Mouse (Mus musculus): ENCODE results near the gene Xrcc3. TPM values are rescaled to one million over a fixed set of nuclear protein-coding genes. Genes with fewer than 3 reads are reported as not detected.

Xrcc3 gene
- polyA plus RNA-seq, 1 experiment from 2014 or later, result 20.9 TPM

- H3K4me3 ChIP-seq (ENCODE audit: low read depth, low read length), result no peak overlapping the region
- H3K36me3 ChIP-seq (ENCODE audit: control insufficient read depth, insufficient read depth, low read length), result peaks cover 64% of the 10 kb centered on the region
- DNase-seq (ENCODE audit: low spot score), result no peak
- no peak overlapping the region for H3K27ac ChIP-seq (ENCODE audit: low read depth, low read length)
- 88% methylated on average over 1 of the region's 1 CpGs for WGBS
- ATAC-seq (replicated peaks; ENCODE audit: low FRiP score), result no peak
- no peak overlapping the region for H3K4me2 ChIP-seq
- H3K9me3 ChIP-seq (ENCODE audit: control insufficient read depth, low read length), result no peaks in the 10 kb centered on the region
- H3K9ac ChIP-seq (ENCODE audit: low read depth, low read length), result no peak overlapping the region
- no peaks in the 10 kb centered on the region for H3K4me1 ChIP-seq (replicated peaks; ENCODE audit: control insufficient read depth, insufficient read depth, low read length)
- H3K27me3 ChIP-seq (replicated peaks; ENCODE audit: control insufficient read depth, insufficient read depth, low read length), result no peaks in the 10 kb centered on the region
Measured at GRCm38 (mm10) chr12:111779544-111779943, 34.1 kb downstream of the Xrcc3 start.

GRCm38 (mm10) chr12:111777919-111778318, 35.8 kb downstream of the Xrcc3 start:
- no peak overlapping the region for H3K9ac ChIP-seq (ENCODE audit: low read depth, low read length)
- DNase-seq (ENCODE audit: low spot score) (no peak), ATAC-seq (replicated peaks; ENCODE audit: low FRiP score) (peak; percentile 40; the same call in 1 of the 2 replicates)
- 90% methylated on average over 13 of the region's 13 CpGs for WGBS
- no peak overlapping the region for H3K4me2 ChIP-seq
- no peak overlapping the region for H3K4me3 ChIP-seq (ENCODE audit: low read depth, low read length)
- no peaks in the 10 kb centered on the region for H3K4me1 ChIP-seq (replicated peaks; ENCODE audit: control insufficient read depth, insufficient read depth, low read length)
- H3K9me3 ChIP-seq (ENCODE audit: control insufficient read depth, low read length), result no peaks in the 10 kb centered on the region
- H3K27ac ChIP-seq (ENCODE audit: low read depth, low read length), result no peak overlapping the region
- peaks cover 65% of the 10 kb centered on the region for H3K36me3 ChIP-seq (ENCODE audit: control insufficient read depth, insufficient read depth, low read length)
- no peaks in the 10 kb centered on the region for H3K27me3 ChIP-seq (replicated peaks; ENCODE audit: control insufficient read depth, insufficient read depth, low read length)

- DNase-seq (ENCODE audit: low spot score) (no peak), ATAC-seq (replicated peaks; ENCODE audit: low FRiP score) (no peak)
- Histone ChIP-seq H3K9ac (ENCODE audit: low read depth, low read length) (no peak overlapping the region), H3K27ac (ENCODE audit: low read depth, low read length) (no peak overlapping the region), H3K4me3 (ENCODE audit: low read depth, low read length) (no peak overlapping the region), H3K27me3 (replicated peaks; ENCODE audit: control insufficient read depth, insufficient read depth, low read length) (no peaks in the 10 kb centered on the region), H3K36me3 (ENCODE audit: control insufficient read depth, insufficient read depth, low read length) (peaks cover 55% of the 10 kb centered on the region), H3K4me2 (no peak overlapping the region), H3K4me1 (replicated peaks; ENCODE audit: control insufficient read depth, insufficient read depth, low read length) (no peaks in the 10 kb centered on the region), H3K9me3 (ENCODE audit: control insufficient read depth, low read length) (no peaks in the 10 kb centered on the region)
- 87% methylated on average over 15 of the region's 15 CpGs for WGBS
Measured at GRCm38 (mm10) chr12:111774845-111775244, 38.8 kb downstream of the Xrcc3 start.

GRCm38 (mm10) chr12:111774156-111774555, 39.5 kb downstream of the Xrcc3 start:
- H3K4me3 ChIP-seq (ENCODE audit: low read depth, low read length), result no peak overlapping the region
- no peaks in the 10 kb centered on the region for H3K27me3 ChIP-seq (replicated peaks; ENCODE audit: control insufficient read depth, insufficient read depth, low read length)
- no peak for DNase-seq (ENCODE audit: low spot score)
- 90% methylated on average over 16 of the region's 16 CpGs for WGBS
- ATAC-seq (replicated peaks; ENCODE audit: low FRiP score), result no peak
- no peaks in the 10 kb centered on the region for H3K9me3 ChIP-seq (ENCODE audit: control insufficient read depth, low read length)
- H3K36me3 ChIP-seq (ENCODE audit: control insufficient read depth, insufficient read depth, low read length), result peaks cover 48% of the 10 kb centered on the region
- H3K27ac ChIP-seq (ENCODE audit: low read depth, low read length), result no peak overlapping the region
- peaks cover 6% of the 10 kb centered on the region; the same call in 1 of the 2 replicates for H3K4me1 ChIP-seq (replicated peaks; ENCODE audit: control insufficient read depth, insufficient read depth, low read length)
- no peak overlapping the region for H3K4me2 ChIP-seq
- H3K9ac ChIP-seq (ENCODE audit: low read depth, low read length), result no peak overlapping the region

- no peak for DNase-seq (ENCODE audit: low spot score)
- no peak for ATAC-seq (replicated peaks; ENCODE audit: low FRiP score)
- no peak overlapping the region for H3K4me2 ChIP-seq
- no peak overlapping the region for H3K9ac ChIP-seq (ENCODE audit: low read depth, low read length)
- no peak overlapping the region for H3K27ac ChIP-seq (ENCODE audit: low read depth, low read length)
- H3K4me3 ChIP-seq (ENCODE audit: low read depth, low read length), result no peak overlapping the region
- H3K9me3 ChIP-seq (ENCODE audit: control insufficient read depth, low read length), result no peaks in the 10 kb centered on the region
- peaks cover 17% of the 10 kb centered on the region for H3K4me1 ChIP-seq (replicated peaks; ENCODE audit: control insufficient read depth, insufficient read depth, low read length)
- WGBS, result 85% methylated on average over 10 of the region's 10 CpGs
- H3K36me3 ChIP-seq (ENCODE audit: control insufficient read depth, insufficient read depth, low read length), result peaks cover 24% of the 10 kb centered on the region
- H3K27me3 ChIP-seq (replicated peaks; ENCODE audit: control insufficient read depth, insufficient read depth, low read length), result no peaks in the 10 kb centered on the region
Measured at GRCm38 (mm10) chr12:111770651-111771050, 43.0 kb downstream of the Xrcc3 start.

GRCm38 (mm10) chr12:111769816-111770577, 43.7 kb downstream of the Xrcc3 start:
- 68% methylated on average over 8 of the region's 9 CpGs for WGBS
- peaks cover 19% of the 10 kb centered on the region for H3K4me1 ChIP-seq (replicated peaks; ENCODE audit: control insufficient read depth, insufficient read depth, low read length)
- DNase-seq (ENCODE audit: low spot score) (no peak), ATAC-seq (replicated peaks; ENCODE audit: low FRiP score) (no peak)
- no peak overlapping the region for H3K9ac ChIP-seq (ENCODE audit: low read depth, low read length)
- H3K27me3 ChIP-seq (replicated peaks; ENCODE audit: control insufficient read depth, insufficient read depth, low read length), result no peaks in the 10 kb centered on the region
- no peak overlapping the region for H3K4me3 ChIP-seq (ENCODE audit: low read depth, low read length)
- H3K27ac ChIP-seq (ENCODE audit: low read depth, low read length), result 0 out of 2 replicates have a peak overlapping the region, but pooled peaks have one; percentile 23
- H3K36me3 ChIP-seq (ENCODE audit: control insufficient read depth, insufficient read depth, low read length), result peaks cover 19% of the 10 kb centered on the region
- H3K4me2 ChIP-seq, result no peak overlapping the region
- no peaks in the 10 kb centered on the region for H3K9me3 ChIP-seq (ENCODE audit: control insufficient read depth, low read length)

- Histone ChIP-seq H3K9me3 (ENCODE audit: control insufficient read depth, low read length) (no peaks in the 10 kb centered on the region), H3K36me3 (ENCODE audit: control insufficient read depth, insufficient read depth, low read length) (peaks cover 12% of the 10 kb centered on the region), H3K27ac (ENCODE audit: low read depth, low read length) (0 out of 2 replicates have a peak overlapping the region, but pooled peaks have one; percentile 23), H3K9ac (ENCODE audit: low read depth, low read length) (no peak overlapping the region), H3K4me3 (ENCODE audit: low read depth, low read length) (no peak overlapping the region), H3K4me1 (replicated peaks; ENCODE audit: control insufficient read depth, insufficient read depth, low read length) (peaks cover 19% of the 10 kb centered on the region), H3K4me2 (no peak overlapping the region), H3K27me3 (replicated peaks; ENCODE audit: control insufficient read depth, insufficient read depth, low read length) (no peaks in the 10 kb centered on the region)
- WGBS, result 55% methylated on average over 10 of the region's 10 CpGs
- no peak for ATAC-seq (replicated peaks; ENCODE audit: low FRiP score)
- no peak for DNase-seq (ENCODE audit: low spot score)
Measured at GRCm38 (mm10) chr12:111769306-111769705, 44.4 kb downstream of the Xrcc3 start.

- 90% methylated on average over 10 of the region's 10 CpGs for WGBS
- peaks cover 11% of the 10 kb centered on the region; the same call in 1 of the 2 replicates for H3K36me3 ChIP-seq (ENCODE audit: control insufficient read depth, insufficient read depth, low read length)
- ATAC-seq (replicated peaks; ENCODE audit: low FRiP score) (no peak), DNase-seq (ENCODE audit: low spot score) (no peak)
- no peaks in the 10 kb centered on the region for H3K9me3 ChIP-seq (ENCODE audit: control insufficient read depth, low read length)
- H3K27me3 ChIP-seq (replicated peaks; ENCODE audit: control insufficient read depth, insufficient read depth, low read length), result no peaks in the 10 kb centered on the region
- no peak overlapping the region for H3K4me2 ChIP-seq
- no peak overlapping the region for H3K9ac ChIP-seq (ENCODE audit: low read depth, low read length)
- no peak overlapping the region for H3K27ac ChIP-seq (ENCODE audit: low read depth, low read length)
- H3K4me3 ChIP-seq (ENCODE audit: low read depth, low read length), result no peak overlapping the region
- peaks cover 21% of the 10 kb centered on the region for H3K4me1 ChIP-seq (replicated peaks; ENCODE audit: control insufficient read depth, insufficient read depth, low read length)
Measured at GRCm38 (mm10) chr12:111768322-111768928, 45.2 kb downstream of the Xrcc3 start.

Measured in liver, embryonic 11.5 days (tissue).